Mouse (Mus musculus) A20 (cell line): ENCODE measurements around the gene Brd4.

Experiments
- DNase-seq: peaks from one replicate; pipeline ENCODE4 v3.0.0-alpha.2; 2011; ENCODE audit warnings: low read depth, low spot score

Gene Brd4

GRCm38 (mm10) chr17:32281126-32281525 lies 3.4 kb downstream of the Brd4 start:
- no peak for DNase-seq

GRCm38 (mm10) chr17:32280575-32280974 lies 3.9 kb downstream of the Brd4 start:
- DNase-seq = peak; percentile 24

- no peak for DNase-seq
These were observed 7.3 kb downstream of the Brd4 start for GRCm38 (mm10) chr17:32277201-32277600.

GRCm38 (mm10) chr17:32275568-32275967 lies 9.0 kb downstream of the Brd4 start:
- no peak for DNase-seq

GRCm38 (mm10) chr17:32269151-32269550 lies 15.4 kb downstream of the Brd4 start:
- peak; percentile 54 for DNase-seq

GRCm38 (mm10) chr17:32268540-32268960 lies 16.0 kb downstream of the Brd4 start:
- no peak for DNase-seq

GRCm38 (mm10) chr17:32268096-32268495 lies 16.4 kb downstream of the Brd4 start:
- DNase-seq = no peak

GRCm38 (mm10) chr17:32267617-32268016 lies 16.9 kb downstream of the Brd4 start:
- DNase-seq = peak; percentile 27

- no peak for DNase-seq
These were observed 20.9 kb downstream of the Brd4 start for GRCm38 (mm10) chr17:32263672-32264071.

GRCm38 (mm10) chr17:32262831-32263559 lies 21.5 kb downstream of the Brd4 start:
- DNase-seq = no peak

GRCm38 (mm10) chr17:32258869-32259268 lies 25.7 kb downstream of the Brd4 start:
- no peak for DNase-seq

- DNase-seq = no peak
These were observed 26.6 kb downstream of the Brd4 start for GRCm38 (mm10) chr17:32257944-32258343.

GRCm38 (mm10) chr17:32257452-32257851 lies 27.1 kb downstream of the Brd4 start:
- no peak for DNase-seq

GRCm38 (mm10) chr17:32256896-32257295 lies 27.6 kb downstream of the Brd4 start:
- no peak for DNase-seq

- DNase-seq = no peak
These were observed 31.3 kb downstream of the Brd4 start for GRCm38 (mm10) chr17:32253261-32253660.

GRCm38 (mm10) chr17:32251827-32252470 lies 32.6 kb downstream of the Brd4 start:
- no peak for DNase-seq

GRCm38 (mm10) chr17:32250066-32250465 lies 34.5 kb downstream of the Brd4 start:
- no peak for DNase-seq

GRCm38 (mm10) chr17:32248192-32248591 lies 36.3 kb downstream of the Brd4 start:
- no peak for DNase-seq

GRCm38 (mm10) chr17:32247616-32248015 lies 36.9 kb downstream of the Brd4 start:
- no peak for DNase-seq

- DNase-seq = no peak
These were observed 38.4 kb downstream of the Brd4 start for GRCm38 (mm10) chr17:32246117-32246516.

- DNase-seq = peak; percentile 51
These were observed 43.5 kb downstream of the Brd4 start for GRCm38 (mm10) chr17:32240881-32241531.

- no peak for DNase-seq
These were observed 45.9 kb downstream of the Brd4 start for GRCm38 (mm10) chr17:32238589-32238988.
